Mouse (Mus musculus) cerebral cortex, adult 2 months (tissue): Measurements from ENCODE around the gene Rnf214.

ENCODE experiments used
- WGBS: fragments of 180-500 bp; shearing (Covaris S2); methylation state at CpG from one replicate; pipeline ENCODE4 v1.1.7; 2018; 5-methylcytosine and 5-hydroxymethylcytosine counted together

Rnf214 gene

GRCm38 (mm10) chr9:45935628-45936210 is 29.0 kb upstream of the Rnf214 start, which contains the start of gene Tagln:
Gene Tagln (minus strand): TSS chr9:45936058.
- 20% methylated on average over 21 of the region's 21 CpGs for WGBS

- WGBS, result 60% methylated on average over 11 of the region's 11 CpGs
Measured at GRCm38 (mm10) chr9:45932571-45933415, 26.1 kb upstream of the Rnf214 start.

DNA sequence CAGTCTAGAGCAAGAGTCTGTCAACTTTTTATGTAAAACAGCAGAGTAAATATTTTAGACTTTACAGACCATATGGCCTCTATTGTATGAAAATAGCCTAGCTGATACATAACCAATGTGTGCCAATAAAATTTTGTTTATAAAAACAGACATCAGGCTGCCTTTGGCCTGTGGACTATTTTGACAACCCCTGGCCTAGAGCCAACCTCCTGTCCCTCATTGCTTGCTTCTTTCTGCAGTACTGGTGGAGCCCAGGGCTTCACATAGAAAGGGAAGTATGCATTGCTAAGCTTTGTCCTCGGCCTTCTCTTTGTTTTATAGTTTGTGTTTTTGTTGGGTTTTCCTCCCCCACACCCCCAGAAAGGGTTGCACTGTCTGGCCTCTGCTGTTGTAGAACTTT is 25.2 kb upstream of the Rnf214 start:
- 50% methylated on average over 1 of the region's 1 CpGs for WGBS

- 75% methylated on average over 5 of the region's 5 CpGs for WGBS
Measured at GRCm38 (mm10) chr9:45929285-45929684, 22.6 kb upstream of the Rnf214 start.

- WGBS, result 45% methylated on average over 1 of the region's 1 CpGs
Measured at GRCm38 (mm10) chr9:45919895-45920294, 13.2 kb upstream of the Rnf214 start.

- 36% methylated on average over 5 of the region's 5 CpGs for WGBS
Measured at GRCm38 (mm10) chr9:45917041-45917934, 10.6 kb upstream of the Rnf214 start.

DNA sequence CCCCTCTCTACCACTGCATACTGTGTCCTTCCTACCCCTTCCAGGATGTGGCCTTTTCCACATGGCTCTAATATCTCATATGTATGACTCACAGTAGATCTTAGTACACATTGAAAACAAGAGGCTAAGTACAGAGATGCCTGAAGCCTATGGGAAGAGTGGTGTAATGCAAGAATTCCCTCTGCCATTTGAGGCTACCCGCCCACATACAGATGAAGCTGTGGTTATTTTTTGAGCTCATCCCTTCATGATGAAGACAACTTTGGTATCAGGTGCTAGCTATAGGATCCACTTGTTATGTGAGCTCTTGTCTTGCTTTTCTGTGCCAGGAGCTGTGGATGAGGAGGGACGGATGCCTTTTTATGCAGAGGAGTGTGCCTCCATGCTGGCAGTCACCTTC is 8.9 kb upstream of the Rnf214 start:
- WGBS, result 54% methylated on average over 2 of the region's 2 CpGs

GRCm38 (mm10) chr9:45911673-45912072 is 5.0 kb upstream of the Rnf214 start:
- WGBS, result 63% methylated on average over 1 of the region's 1 CpGs

DNA sequence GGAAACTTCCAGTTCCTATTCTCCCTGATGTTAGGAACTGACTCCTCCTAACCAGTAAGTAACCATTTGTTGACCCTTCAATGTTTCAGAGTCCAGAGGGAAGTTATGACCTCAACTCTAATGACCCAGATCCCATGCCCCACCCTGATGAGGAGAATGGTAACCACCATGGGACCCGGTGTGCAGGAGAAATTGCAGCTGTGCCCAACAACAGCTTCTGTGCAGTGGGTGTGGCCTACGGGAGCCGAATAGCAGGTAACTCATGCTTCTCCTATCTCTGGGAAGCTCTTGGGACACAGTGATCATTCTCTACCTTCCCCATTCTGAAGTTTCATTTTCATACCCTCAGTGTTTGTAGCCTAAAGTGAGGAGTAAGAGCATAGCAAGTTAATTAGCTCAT is 4.3 kb upstream of the Rnf214 start:
- WGBS, result 87% methylated on average over 3 of the region's 3 CpGs

- under 1% methylated on average over 19 of the region's 19 CpGs for WGBS
Measured at GRCm38 (mm10) chr9:45907078-45907428, 342 bp upstream of the Rnf214 start.

DNA sequence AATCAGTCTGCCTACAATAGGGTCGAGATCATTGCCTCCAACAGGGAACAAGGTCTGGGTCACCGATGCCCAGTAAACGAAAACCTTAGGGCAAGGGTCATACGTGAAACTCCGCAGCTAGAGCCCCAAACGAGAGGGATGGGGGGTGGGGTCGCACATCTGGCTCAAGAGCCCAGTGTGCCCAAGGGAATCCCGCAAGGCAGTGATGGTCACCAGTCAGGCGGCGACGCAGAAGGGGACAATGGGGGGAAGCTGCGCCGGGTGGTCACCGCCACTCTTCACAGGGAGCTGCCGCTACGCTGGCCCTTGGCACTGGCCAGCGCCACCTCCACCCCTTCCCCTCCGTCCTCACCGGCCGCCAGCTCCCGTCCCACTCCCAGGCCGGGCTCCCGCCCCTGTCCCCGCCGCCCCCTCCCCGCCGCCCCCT is 887 bp downstream of the Rnf214 start:
- WGBS, result under 1% methylated on average over 15 of the region's 27 CpGs

- 30% methylated on average over 4 of the region's 4 CpGs for WGBS
Measured at GRCm38 (mm10) chr9:45905196-45905595, 1.5 kb downstream of the Rnf214 start.

- 79% methylated on average over 2 of the region's 2 CpGs for WGBS
Measured at GRCm38 (mm10) chr9:45877928-45878327, 28.8 kb downstream of the Rnf214 start.

DNA sequence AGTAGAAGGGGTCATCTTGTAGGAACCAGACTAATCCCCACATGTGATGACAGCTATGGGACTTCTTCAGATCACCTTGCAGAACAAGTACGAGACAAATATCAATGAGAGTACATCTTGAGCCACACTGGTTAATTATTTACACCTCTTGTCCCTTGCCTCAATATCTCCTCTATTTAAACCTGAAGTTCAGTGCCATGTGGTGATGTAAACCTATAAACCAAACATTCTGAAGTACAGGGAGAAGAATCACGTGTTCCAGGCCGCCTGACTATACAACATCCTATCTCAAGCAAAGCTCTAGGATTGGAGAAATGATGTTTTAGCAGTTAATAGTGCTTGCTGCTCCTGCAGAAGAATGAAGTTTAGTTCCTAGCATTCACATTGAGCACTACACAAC is 36.4 kb downstream of the Rnf214 start:
- 94% methylated on average over 3 of the region's 3 CpGs for WGBS

GRCm38 (mm10) chr9:45869181-45869580 is 37.5 kb downstream of the Rnf214 start:
- 56% methylated on average over 3 of the region's 3 CpGs for WGBS

GRCm38 (mm10) chr9:45861813-45862212 is 44.9 kb downstream of the Rnf214 start:
- WGBS, result 51% methylated on average over 7 of the region's 7 CpGs

- WGBS, result 89% methylated on average over 10 of the region's 10 CpGs
Measured at GRCm38 (mm10) chr9:45859364-45859763, 47.3 kb downstream of the Rnf214 start.

GRCm38 (mm10) chr9:45854136-45854535 is 52.6 kb downstream of the Rnf214 start:
- 52% methylated on average over 1 of the region's 1 CpGs for WGBS

DNA sequence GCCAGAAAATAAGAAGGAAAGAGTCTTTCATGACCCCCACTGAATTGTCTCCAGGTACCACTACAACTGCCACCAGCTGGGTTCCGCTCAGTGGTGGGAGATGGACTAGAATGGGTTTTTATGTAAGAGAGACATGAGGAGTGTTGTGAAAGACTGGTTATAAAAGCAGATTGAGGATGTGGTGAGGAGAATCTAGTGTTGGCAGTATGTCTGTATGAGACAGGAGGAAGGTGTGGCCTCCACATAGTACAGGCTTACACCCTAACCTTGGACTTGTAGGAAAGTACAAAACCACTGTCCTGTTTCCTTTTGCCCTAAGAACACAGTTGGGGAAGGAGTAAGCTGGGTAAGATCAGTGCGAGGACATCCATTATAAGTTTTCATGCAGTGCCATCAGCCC is 53.0 kb downstream of the Rnf214 start:
- 81% methylated on average over 2 of the region's 2 CpGs for WGBS

GRCm38 (mm10) chr9:45851776-45852175 is 54.9 kb downstream of the Rnf214 start:
- 79% methylated on average over 2 of the region's 2 CpGs for WGBS

DNA sequence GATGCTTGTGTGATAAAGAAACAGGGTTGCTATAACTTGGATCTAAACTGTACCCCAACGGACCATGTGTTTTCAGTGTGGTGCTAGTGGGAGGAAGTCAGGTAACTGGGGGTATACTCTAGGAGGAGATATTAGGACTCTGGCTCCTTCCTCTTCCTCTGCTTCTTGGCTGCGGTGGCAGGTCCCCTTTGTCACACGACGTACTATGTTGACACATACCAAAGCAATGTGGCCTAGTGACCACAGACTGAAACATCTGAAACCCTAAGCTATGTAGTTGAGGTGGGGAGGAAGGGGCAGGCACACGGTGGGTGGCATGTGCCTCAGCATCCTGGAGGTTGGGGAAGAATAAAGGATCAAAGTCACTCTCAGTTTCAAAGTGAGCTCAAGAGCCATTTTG is 55.4 kb downstream of the Rnf214 start:
- 57% methylated on average over 5 of the region's 5 CpGs for WGBS

- WGBS, result 64% methylated on average over 8 of the region's 8 CpGs
Measured at GRCm38 (mm10) chr9:45850528-45851155, 56.1 kb downstream of the Rnf214 start.
